Mouse (Mus musculus) liver, embryonic 16.5 days (tissue): ENCODE measurements around the gene Clta. TPM values are rescaled to one million over a fixed set of nuclear protein-coding genes. Genes with fewer than 3 reads are reported as not detected.

ENCODE experiments used
- ATAC-seq: fragments of 200-750 bp; cut with Nextera tagmentation; 2 replicates; pipeline ENCODE4 v1.8.0; 2017; ENCODE audit warnings: low read depth, mild to moderate bottlenecking, moderate number of reproducible peaks, moderate library complexity
- H3K27ac ChIP-seq: fragments of 300-500 bp; sonication (generic); 2 replicates; pipeline ENCODE4 v1.5.1; 2014; ENCODE audit warnings: mild to moderate bottlenecking, low read length
- H3K27me3 ChIP-seq: fragments of 300-500 bp; sonication (generic); 2 replicates; pipeline ENCODE4 v1.6.1; 2014; ENCODE audit warnings: low read depth, low read length, mixed read lengths; ENCODE audit not compliant: control insufficient read depth, insufficient read depth
- H3K36me3 ChIP-seq: fragments of 300-500 bp; sonication (generic); 2 replicates; pipeline ENCODE4 v1.6.1; 2014; ENCODE audit warnings: mild to moderate bottlenecking; ENCODE audit not compliant: control insufficient read depth, insufficient read depth
- H3K4me1 ChIP-seq: fragments of 300-500 bp; sonication (generic); 2 replicates; pipeline ENCODE4 v1.6.1; 2014; ENCODE audit warnings: low read depth, low read length, mixed read lengths; ENCODE audit not compliant: control insufficient read depth
- H3K4me2 ChIP-seq: fragments of 300-500 bp; sonication (generic); 2 replicates; pipeline ENCODE4 v1.6.1; 2014; ENCODE audit warnings: low read depth, low read length, mixed read lengths
- H3K4me3 ChIP-seq: fragments of 300-500 bp; sonication (generic); 2 replicates; pipeline ENCODE4 v1.5.1; 2014; ENCODE audit warnings: low read depth, mild to moderate bottlenecking, low read length
- H3K9ac ChIP-seq: fragments of 300-500 bp; sonication (generic); 2 replicates; pipeline ENCODE4 v1.6.1; 2014; ENCODE audit warnings: low read depth, low read length
- H3K9me3 ChIP-seq: fragments of 300-500 bp; sonication (generic); replicated peaks from 2 replicates; pipeline ENCODE4 v1.6.1; 2016; ENCODE audit warnings: low read length; ENCODE audit not compliant: control insufficient read depth
- WGBS: fragments of 180-500 bp; shearing (Covaris S2); extraction: QIAGEN DNeasy Blood & Tissue Kit; methylation state at CpG from one replicate; pipeline ENCODE4 v1.1.7; 2014; ENCODE audit not compliant: insufficient replicate concordance; 5-methylcytosine and 5-hydroxymethylcytosine counted together
- polyA plus RNA-seq: library from polyadenylated mRNA; unstranded; fragments of >200 nt; fragmentation: Nextera tagmentation; extraction: Ambion mirVana; gene quantifications from 2 replicates; pipeline ENCODE4 v1.2.1, GENCODE M21; 2015

The Clta gene
- 100 and 101 TPM in 2 replicates for polyA plus RNA-seq

DNA sequence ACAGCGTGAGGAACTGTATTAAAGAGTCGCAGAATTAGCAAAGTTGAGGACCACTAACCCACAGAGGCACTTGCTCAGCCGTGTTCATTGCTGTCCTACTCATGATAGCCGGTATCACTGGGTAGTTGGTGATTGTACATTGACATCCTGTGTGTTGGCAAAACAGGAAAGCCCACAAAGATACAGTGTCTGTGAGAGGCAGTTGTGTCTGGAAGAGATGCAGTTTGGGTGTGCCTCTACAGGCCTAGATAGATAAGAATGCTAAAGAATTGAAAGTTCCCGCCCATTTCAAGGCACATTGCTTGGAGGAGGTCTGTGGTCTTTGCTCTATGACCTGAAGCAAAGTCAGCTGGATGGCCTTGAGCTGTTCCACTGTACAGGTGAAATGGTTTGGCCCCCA is at the start of gene Clta:
TSS of gene Clta (plus strand) at position 327 of the 400 bp plus-strand sequence.
- Histone ChIP-seq H3K36me3 (no peaks in the 10 kb centered on the region), H3K27me3 (no peaks in the 10 kb centered on the region), H3K4me3 (peak within 1 kb of the TSS; percentile 66), H3K9me3 (no peaks in the 10 kb centered on the region), H3K27ac (peak within 1 kb of the TSS; percentile 96), H3K4me1 (peaks cover 10% of the 10 kb centered on the region), H3K4me2 (peak within 1 kb of the TSS; percentile 80), H3K9ac (peak within 1 kb of the TSS; percentile 70)
- ATAC-seq = peak; percentile 95
- WGBS = 31% methylated on average over 5 of the region's 5 CpGs

DNA sequence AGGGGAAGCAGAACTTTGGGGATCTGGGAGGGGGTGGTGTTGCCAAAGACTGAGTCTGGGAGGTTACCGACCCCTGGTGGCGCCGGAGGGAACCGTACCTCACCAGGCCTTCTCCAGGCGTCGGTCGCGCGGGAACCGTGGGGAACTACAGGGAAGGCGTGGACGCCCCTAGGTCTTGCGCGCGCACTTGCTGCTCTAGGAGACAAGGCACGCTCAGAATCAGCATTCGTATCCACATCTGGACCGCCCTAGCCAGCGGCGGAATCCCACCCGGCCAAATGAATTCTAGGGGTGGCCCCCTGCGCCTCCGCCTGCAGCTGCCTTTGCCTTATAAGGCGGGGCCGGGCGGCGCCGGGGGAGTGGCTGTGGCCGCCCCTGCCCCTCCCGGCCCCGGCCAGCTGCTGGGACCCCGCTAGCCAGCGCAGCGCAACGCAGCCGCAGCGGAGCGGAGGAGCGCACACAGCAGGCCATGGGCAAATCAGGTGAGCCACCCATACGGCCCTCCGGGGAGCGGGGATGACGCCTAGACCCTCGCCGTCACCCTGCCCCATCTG is 46.9 kb upstream of the Clta start, which contains the start of gene Glipr2:
TSS of gene Glipr2 (plus strand) at position 110 of the 554 bp plus-strand sequence.
- Histone ChIP-seq H3K9me3 (no peaks in the 10 kb centered on the region), H3K4me2 (peak within 1 kb of the TSS; percentile 93), H3K27ac (peak within 1 kb of the TSS; percentile 74), H3K4me3 (peak within 1 kb of the TSS; percentile 72), H3K27me3 (no peaks in the 10 kb centered on the region), H3K9ac (peak within 1 kb of the TSS; percentile 75), H3K4me1 (peaks cover 46% of the 10 kb centered on the region), H3K36me3 (no peaks in the 10 kb centered on the region)
- under 1% methylated on average over 45 of the region's 45 CpGs for WGBS
- ATAC-seq = peak; percentile 78

DNA sequence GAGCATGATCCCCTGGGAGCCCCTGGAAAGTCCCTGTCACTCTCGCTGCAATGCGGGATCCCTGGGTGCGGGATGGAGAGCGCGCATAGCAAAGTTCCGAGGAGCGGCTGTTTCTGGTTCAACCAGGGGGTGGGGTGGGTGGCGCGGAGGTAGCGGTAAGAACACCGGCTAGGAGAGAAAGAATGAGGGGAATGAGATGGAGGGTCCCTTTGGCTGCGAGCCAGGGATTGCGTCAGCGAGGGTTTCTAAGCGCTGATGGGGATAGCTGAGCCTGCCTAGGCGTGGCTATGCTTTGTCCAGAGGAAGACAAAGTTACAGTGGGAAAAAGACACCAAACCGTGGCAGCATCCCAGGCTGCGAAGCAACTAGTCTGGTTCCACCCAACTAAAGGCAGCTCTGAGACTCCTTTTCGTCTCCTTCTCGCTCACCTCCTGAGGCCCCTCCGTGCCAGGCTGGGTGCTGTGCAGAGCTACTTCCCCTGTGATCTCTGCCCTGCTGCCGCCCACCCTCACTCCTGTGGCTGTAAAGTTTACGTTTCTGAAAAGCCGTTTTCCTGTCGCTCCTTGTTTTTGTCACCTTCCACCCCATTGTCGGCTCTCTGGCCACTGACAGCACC is 46.3 kb upstream of the Clta start:
- peak; percentile 36 for ATAC-seq
- under 1% methylated on average over 26 of the region's 26 CpGs for WGBS
- Histone ChIP-seq H3K27ac (peak overlapping the region; percentile 74), H3K36me3 (no peaks in the 10 kb centered on the region), H3K4me2 (peak overlapping the region; percentile 93), H3K4me3 (peak overlapping the region; percentile 72), H3K9me3 (no peaks in the 10 kb centered on the region), H3K4me1 (peaks cover 52% of the 10 kb centered on the region), H3K27me3 (no peaks in the 10 kb centered on the region), H3K9ac (peak overlapping the region; percentile 75)

DNA sequence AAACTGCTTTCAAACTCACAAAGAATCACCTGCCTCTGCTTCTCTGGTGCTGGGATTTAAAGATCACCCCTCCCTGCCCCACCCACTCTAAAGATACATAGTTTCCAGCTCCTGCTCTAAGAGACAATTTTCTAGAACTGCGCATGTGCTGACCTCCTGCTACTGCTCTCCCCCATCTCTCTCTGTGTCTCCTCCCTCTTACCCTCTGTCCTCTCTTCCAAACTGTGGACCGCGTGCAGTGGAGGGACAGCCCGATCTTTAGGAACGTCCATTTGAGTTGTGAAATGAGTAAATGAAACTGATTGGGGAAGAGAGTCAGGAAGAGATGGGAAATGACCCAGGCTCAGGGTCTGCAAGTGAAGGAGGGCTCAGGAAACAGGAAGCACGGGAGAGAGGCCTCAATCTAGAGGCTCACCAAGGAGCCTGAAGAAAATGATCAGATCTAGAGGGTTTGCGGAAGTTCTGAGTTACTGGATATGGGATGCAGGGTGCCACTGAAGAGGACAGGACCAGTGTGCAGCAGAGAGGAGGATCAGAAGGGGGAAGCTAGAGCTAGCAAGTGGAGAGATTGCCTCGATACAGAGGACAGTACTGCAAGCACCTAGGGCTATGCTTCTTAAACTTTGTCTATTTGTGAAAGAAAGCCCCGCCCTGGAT is 44.6 kb upstream of the Clta start:
- no peaks in the 10 kb centered on the region for H3K27me3 ChIP-seq
- H3K4me1 ChIP-seq = peaks cover 69% of the 10 kb centered on the region
- WGBS = 8% methylated on average over 9 of the region's 9 CpGs
- H3K4me3 ChIP-seq = peak overlapping the region; percentile 72
- H3K4me2 ChIP-seq = peak overlapping the region; percentile 93
- H3K9ac ChIP-seq = peak overlapping the region; percentile 60
- no peaks in the 10 kb centered on the region for H3K36me3 ChIP-seq
- no peaks in the 10 kb centered on the region for H3K9me3 ChIP-seq
- ATAC-seq = peak; percentile 52
- H3K27ac ChIP-seq = peak overlapping the region; percentile 90

DNA sequence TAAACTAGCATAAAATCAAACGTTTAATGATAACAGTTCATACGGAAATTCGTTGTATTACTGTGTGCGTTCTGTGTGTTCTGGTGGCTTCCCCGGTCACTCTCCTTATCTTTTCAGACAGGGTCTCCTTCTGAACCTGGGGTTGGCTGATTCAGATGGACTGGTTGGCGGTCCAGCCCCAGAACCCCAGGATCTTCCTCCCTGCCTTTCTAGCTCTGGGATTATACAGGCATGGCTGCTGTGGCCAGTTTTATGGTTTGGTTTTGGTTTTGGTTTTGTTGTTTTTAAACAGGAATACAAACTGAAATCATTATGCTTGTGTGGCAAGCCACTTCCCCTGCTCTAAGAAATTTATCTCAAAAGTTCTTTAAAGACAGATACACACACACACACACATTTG is 44.0 kb upstream of the Clta start:
- peak; percentile 26; the same call in 1 of the 2 replicates for ATAC-seq
- 11% methylated on average over 6 of the region's 6 CpGs for WGBS
- Histone ChIP-seq H3K9ac (peak overlapping the region; percentile 60), H3K4me2 (peak overlapping the region; percentile 93), H3K9me3 (no peaks in the 10 kb centered on the region), H3K27ac (peak overlapping the region; percentile 90), H3K27me3 (no peaks in the 10 kb centered on the region), H3K4me1 (peaks cover 74% of the 10 kb centered on the region), H3K4me3 (peak overlapping the region; percentile 72), H3K36me3 (no peaks in the 10 kb centered on the region)

DNA sequence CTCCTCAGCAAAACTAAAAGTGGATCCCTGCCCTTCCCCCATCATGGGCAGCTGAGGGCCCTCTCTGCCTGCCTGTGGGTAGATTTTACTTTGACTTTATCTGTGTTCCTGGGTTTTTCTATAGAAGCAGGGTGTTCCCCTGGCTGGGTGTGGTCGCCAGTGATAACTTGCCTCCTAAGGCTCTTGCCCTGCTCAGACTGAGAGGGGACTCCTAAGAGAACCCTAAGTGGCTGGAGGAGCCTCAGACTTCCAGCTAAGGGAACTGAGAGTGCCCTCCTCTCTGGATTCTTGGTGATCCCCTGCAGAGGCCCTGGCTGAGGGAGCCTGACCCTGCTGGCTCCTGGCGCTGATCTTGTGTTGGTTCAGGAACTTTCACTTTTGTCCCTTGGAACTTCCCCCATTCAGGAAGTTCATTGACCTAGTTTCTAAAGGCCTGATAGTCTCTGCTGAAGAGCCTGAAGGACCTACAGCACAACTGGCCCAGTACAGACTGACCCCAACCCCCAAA is 39.9 kb upstream of the Clta start:
- peak overlapping the region; percentile 83 for H3K4me2 ChIP-seq
- no peaks in the 10 kb centered on the region for H3K36me3 ChIP-seq
- peak overlapping the region; percentile 89 for H3K27ac ChIP-seq
- peak; percentile 83 for ATAC-seq
- H3K4me1 ChIP-seq = peaks cover 90% of the 10 kb centered on the region
- H3K27me3 ChIP-seq = no peaks in the 10 kb centered on the region
- peak overlapping the region; percentile 62 for H3K9ac ChIP-seq
- H3K4me3 ChIP-seq = peak overlapping the region; percentile 39
- 12% methylated on average over 2 of the region's 2 CpGs for WGBS
- H3K9me3 ChIP-seq = no peaks in the 10 kb centered on the region

DNA sequence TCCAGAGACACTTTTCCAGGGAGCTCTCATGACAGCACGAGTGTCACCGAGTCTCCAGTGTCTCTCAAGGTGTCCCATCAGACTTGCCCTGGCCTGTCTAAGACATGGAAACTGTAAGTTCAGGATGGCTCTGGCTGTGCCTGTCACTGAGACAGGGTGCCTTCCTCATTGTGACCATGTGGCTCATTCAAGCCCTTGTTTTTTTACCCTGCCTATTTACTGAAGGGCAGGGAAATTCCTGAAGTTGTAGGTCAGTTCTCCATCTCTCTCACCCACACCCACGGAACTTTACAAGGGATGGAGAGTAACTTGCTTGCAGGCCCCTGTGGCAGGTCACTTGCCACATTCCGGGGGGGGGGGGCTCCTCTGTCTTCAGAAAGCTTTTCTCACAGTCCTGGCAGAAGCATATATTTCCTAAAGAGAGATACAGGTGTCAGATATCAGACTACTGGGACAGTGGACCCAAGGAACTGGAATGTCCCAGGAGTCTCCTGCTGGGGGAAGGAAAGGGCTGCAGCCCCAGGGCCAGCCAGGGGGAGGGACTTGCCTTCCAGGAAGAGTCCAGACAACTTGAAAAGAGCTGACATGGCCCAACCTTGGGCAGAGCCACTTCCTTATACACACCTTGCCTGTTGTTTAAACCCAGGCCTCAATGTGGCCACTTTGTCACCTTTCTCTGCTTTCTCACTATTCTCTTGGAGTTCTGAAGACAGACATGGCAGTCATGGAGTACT is 39.1 kb upstream of the Clta start:
- H3K9me3 ChIP-seq = no peaks in the 10 kb centered on the region
- WGBS = 43% methylated on average over 4 of the region's 4 CpGs
- H3K4me2 ChIP-seq = peak overlapping the region; percentile 83
- H3K4me3 ChIP-seq = no peak overlapping the region
- H3K36me3 ChIP-seq = no peaks in the 10 kb centered on the region
- H3K27me3 ChIP-seq = no peaks in the 10 kb centered on the region
- H3K9ac ChIP-seq = peak overlapping the region; percentile 62
- no peak for ATAC-seq
- peaks cover 85% of the 10 kb centered on the region for H3K4me1 ChIP-seq
- H3K27ac ChIP-seq = peak overlapping the region; percentile 89

DNA sequence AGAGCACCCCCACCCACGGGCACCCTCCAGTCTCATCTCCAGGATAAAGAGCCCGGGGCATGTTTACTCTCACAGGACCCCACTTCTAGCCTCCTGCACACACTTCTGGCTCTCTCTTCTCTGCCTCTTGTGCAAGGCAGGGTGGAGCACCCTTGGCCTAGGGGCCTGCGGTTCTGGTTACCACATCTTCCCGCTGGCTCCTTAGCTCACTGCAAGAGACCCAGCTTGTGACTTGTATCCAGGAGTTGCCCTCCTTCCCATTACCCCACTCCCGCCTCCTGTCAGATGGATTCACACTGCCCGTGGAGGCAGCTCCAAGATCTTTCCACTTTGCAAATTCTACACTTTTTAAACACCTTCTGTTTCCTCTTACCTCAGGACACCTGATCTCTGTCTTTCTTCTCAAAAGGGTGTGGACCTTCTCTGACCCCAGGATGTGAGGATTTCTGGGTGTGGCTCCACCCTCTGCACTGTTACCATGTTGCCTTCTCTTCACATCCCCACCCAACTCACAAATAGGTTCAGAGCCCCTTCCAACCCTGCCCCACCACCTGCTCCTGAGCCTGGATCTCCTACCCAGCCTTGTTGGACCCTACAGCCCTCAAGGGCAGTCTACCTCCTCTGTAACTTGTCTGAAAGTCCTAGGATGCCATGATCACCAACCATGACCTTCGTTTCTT is 38.3 kb upstream of the Clta start:
- Histone ChIP-seq H3K4me1 (peaks cover 76% of the 10 kb centered on the region), H3K4me3 (no peak overlapping the region), H3K36me3 (no peaks in the 10 kb centered on the region; the same call in 1 of the 2 replicates), H3K4me2 (peak overlapping the region; percentile 11; the same call in 1 of the 2 replicates), H3K9me3 (no peaks in the 10 kb centered on the region), H3K27me3 (no peaks in the 10 kb centered on the region), H3K27ac (peak overlapping the region; percentile 89), H3K9ac (peak overlapping the region; percentile 36)
- no peak for ATAC-seq
- 47% methylated on average over 7 of the region's 7 CpGs for WGBS
